Mouse (Mus musculus) A20 (cell line): Measurements from ENCODE around the gene Slc4a3.
A peak's percentile ranks its signal among the peaks of the same experiment; 100 is the strongest.

ENCODE experiments used
- DNase-seq: peaks from one replicate; pipeline ENCODE4 v3.0.0-alpha.2; 2011; ENCODE audit warnings: low read depth, low spot score

Slc4a3 gene

GRCm38 (mm10) chr1:75559212-75559925 is 13.3 kb downstream of the Slc4a3 start:
- peak; percentile 91 for DNase-seq

GRCm38 (mm10) chr1:75560206-75560913 is 14.3 kb downstream of the Slc4a3 start:
- DNase-seq: no peak

GRCm38 (mm10) chr1:75561221-75561897 is 15.3 kb downstream of the Slc4a3 start:
- DNase-seq: no peak

GRCm38 (mm10) chr1:75561898-75562238 is 15.8 kb downstream of the Slc4a3 start:
- DNase-seq: no peak

- peak; percentile 34 for DNase-seq
These were observed 18.0 kb downstream of the Slc4a3 start for GRCm38 (mm10) chr1:75564102-75564501.

GRCm38 (mm10) chr1:75564916-75565315 is 18.9 kb downstream of the Slc4a3 start:
- peak; percentile 79 for DNase-seq

GRCm38 (mm10) chr1:75565616-75566015 is 19.6 kb downstream of the Slc4a3 start:
- peak; percentile 91 for DNase-seq

- DNase-seq: no peak
These were observed 24.3 kb downstream of the Slc4a3 start for GRCm38 (mm10) chr1:75570403-75570802.

- no peak for DNase-seq
These were observed 26.7 kb downstream of the Slc4a3 start for GRCm38 (mm10) chr1:75572776-75573175.

GRCm38 (mm10) chr1:75573715-75574114 is 27.6 kb downstream of the Slc4a3 start:
- DNase-seq: no peak

GRCm38 (mm10) chr1:75574476-75575310 is 28.6 kb downstream of the Slc4a3 start:
- no peak for DNase-seq

GRCm38 (mm10) chr1:75581936-75582624 is 36.0 kb downstream of the Slc4a3 start:
- no peak for DNase-seq

- no peak for DNase-seq
These were observed 36.5 kb downstream of the Slc4a3 start for GRCm38 (mm10) chr1:75582625-75582956.

- DNase-seq: no peak
These were observed 37.0 kb downstream of the Slc4a3 start for GRCm38 (mm10) chr1:75583034-75583433.

- DNase-seq: no peak
These were observed 40.7 kb downstream of the Slc4a3 start for GRCm38 (mm10) chr1:75586791-75587190.

GRCm38 (mm10) chr1:75587738-75588719 is 42.0 kb downstream of the Slc4a3 start:
- DNase-seq: no peak

- no peak for DNase-seq
These were observed 42.8 kb downstream of the Slc4a3 start for GRCm38 (mm10) chr1:75588874-75589273.

- DNase-seq: no peak
These were observed 43.9 kb downstream of the Slc4a3 start for GRCm38 (mm10) chr1:75589983-75590382.

GRCm38 (mm10) chr1:75593956-75594355 is 47.9 kb downstream of the Slc4a3 start:
- no peak for DNase-seq

- DNase-seq: no peak
These were observed 48.8 kb downstream of the Slc4a3 start for GRCm38 (mm10) chr1:75594836-75595235.
